ENCODE assay signal across 1 mouse cellular context in genomic region chr3:95239022-95239421, GRCm38 (mm10).
TF ChIP-seq lines count a peak whose summit lies in the region.

No protein-coding gene starts in this region.

TF ChIP-seq in MEL, 35 proteins besides CTCF, POLR2A, EP300 and RAD21 (continued from another document):
- TF ChIP-seq TAL1 (IDR thresholded peaks at IDR 0.05; ENCODE audit: low read length) (no peak), MYB (IDR thresholded peaks at IDR 0.05; ENCODE audit: low read depth, low read length) (no peak), MAX (IDR thresholded peaks at IDR 0.05; ENCODE audit: low read length) (no peak), HCFC1 (IDR thresholded peaks at IDR 0.05; ENCODE audit: low read depth, low read length) (no peak), GABPA (IDR thresholded peaks at IDR 0.05; ENCODE audit: low read depth, low read length) (no peak), E2F4 (IDR thresholded peaks at IDR 0.05; ENCODE audit: borderline replicate concordance, low read depth, low read length) (no peak), ZC3H11A (IDR thresholded peaks at IDR 0.05; ENCODE audit: low read depth, low read length) (no peak), BHLHE40 (IDR thresholded peaks at IDR 0.05; ENCODE audit: borderline replicate concordance, low read depth, low read length) (no peak), SMC3 (IDR thresholded peaks at IDR 0.05; ENCODE audit: low read depth, low read length) (peak; percentile 32; the same call in 1 of the 2 replicates), POLR2AphosphoS2 (IDR thresholded peaks at IDR 0.05; ENCODE audit: low read length) (peak; percentile 65; the same call in 1 of the 2 replicates), ZMIZ1 (IDR thresholded peaks at IDR 0.05; ENCODE audit: low read depth, low read length) (0 out of 2 replicates have a peak, but pooled peaks have one; percentile 24)
